Mouse (Mus musculus) neural tube, embryonic 13.5 days (tissue): ENCODE results near the gene Serpina3g. TPM values are rescaled to one million over a fixed set of nuclear protein-coding genes. Genes with fewer than 3 reads are reported as not detected.
A peak's percentile ranks its signal among the peaks of the same experiment; 100 is the strongest.
"Not testable (repeated sequence)": the region's sequence is repeated elsewhere in the genome, so short reads cannot be mapped to it uniquely, and the experiment has no call there.

Experiments used
- ATAC-seq: fragments of 200-750 bp; cut with Nextera tagmentation; 2 replicates; pipeline ENCODE4 v1.8.0; 2017; ENCODE audit warnings: low read depth, mild to moderate bottlenecking, moderate TSS enrichment, moderate library complexity
- H3K27ac ChIP-seq: fragments of 300-500 bp; sonication (generic); replicated peaks from 2 replicates; pipeline ENCODE4 v1.5.1; 2015; ENCODE audit warnings: moderate library complexity, mild to moderate bottlenecking, inconsistent platforms
- H3K27me3 ChIP-seq: fragments of 300-500 bp; sonication (generic); 2 replicates; pipeline ENCODE4 v1.6.1; 2015; ENCODE audit warnings: mild to moderate bottlenecking, inconsistent platforms
- H3K36me3 ChIP-seq: fragments of 300-500 bp; sonication (generic); 2 replicates; pipeline ENCODE4 v1.6.1; 2015; ENCODE audit warnings: mild to moderate bottlenecking, inconsistent platforms
- H3K4me1 ChIP-seq: fragments of 300-500 bp; sonication (generic); replicated peaks from 2 replicates; pipeline ENCODE4 v1.6.1; 2015; ENCODE audit warnings: inconsistent platforms
- H3K4me2 ChIP-seq: fragments of 300-500 bp; sonication (generic); 2 replicates; pipeline ENCODE4 v1.6.1; 2015; ENCODE audit warnings: inconsistent platforms, mild to moderate bottlenecking, moderate library complexity
- H3K4me3 ChIP-seq: fragments of 300-500 bp; sonication (generic); 2 replicates; pipeline ENCODE4 v1.5.1; 2015; ENCODE audit warnings: mild to moderate bottlenecking, inconsistent platforms
- H3K9ac ChIP-seq: fragments of 300-500 bp; sonication (generic); 2 replicates; pipeline ENCODE4 v1.6.1; 2015; ENCODE audit warnings: moderate library complexity, mild to moderate bottlenecking, inconsistent platforms
- H3K9me3 ChIP-seq: fragments of 300-500 bp; sonication (generic); 2 replicates; pipeline ENCODE4 v1.6.1; 2016; ENCODE audit warnings: inconsistent platforms
- WGBS: fragments of 180-500 bp; shearing (Covaris S2); methylation state at CpG from one replicate; pipeline ENCODE4 v1.1.7; 2015; 5-methylcytosine and 5-hydroxymethylcytosine counted together
- polyA plus RNA-seq: library from polyadenylated mRNA; unstranded; fragments of >200 nt; fragmentation: Nextera tagmentation; extraction: Ambion mirVana; gene quantifications from 2 replicates; pipeline ENCODE4 v1.2.1, GENCODE M21; 2015

Gene Serpina3g
- polyA plus RNA-seq, 1 experiment from 2014 or later, result 6.5 TPM

- WGBS, result 81% methylated on average over 1 of the region's 1 CpGs
- H3K9ac ChIP-seq, result not testable (repeated sequence)
Observed at GRCm38 (mm10) chr12:104238048-104238447, 2.0 kb downstream of the Serpina3g start.

DNA sequence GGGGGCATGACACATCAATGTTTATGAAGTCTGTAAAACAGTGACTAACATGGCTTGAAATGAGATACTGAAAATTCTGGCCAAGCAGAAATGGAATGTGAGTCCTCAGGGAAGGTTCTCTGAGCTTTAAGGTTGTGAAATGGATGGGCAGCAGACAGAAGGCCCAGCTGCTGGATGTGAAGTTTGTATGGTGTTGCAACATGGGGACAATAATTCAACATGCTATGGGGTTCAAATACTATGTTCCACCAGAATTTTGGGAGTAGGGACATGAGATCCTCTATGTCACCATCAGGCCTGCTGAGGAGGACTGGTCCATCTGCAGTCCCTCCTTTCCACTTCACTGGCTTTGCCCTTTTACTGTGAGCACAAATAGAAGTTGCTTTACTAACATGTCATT, 7.3 kb downstream of the Serpina3g start:
- Histone ChIP-seq H3K9me3 (no peaks in the 10 kb centered on the region), H3K36me3 (no peaks in the 10 kb centered on the region), H3K4me3 (no peak overlapping the region), H3K27ac (no peak overlapping the region), H3K4me1 (peaks cover 16% of the 10 kb centered on the region), H3K4me2 (no peak overlapping the region), H3K27me3 (no peaks in the 10 kb centered on the region), H3K9ac (no peak overlapping the region)
- ATAC-seq, result no peak

More at GRCm38 (mm10) chr12:104238048-104238447, 2.0 kb downstream of the Serpina3g start:
- not testable (repeated sequence) for H3K36me3 ChIP-seq, ATAC-seq, H3K27ac ChIP-seq, H3K4me3 ChIP-seq, H3K4me2 ChIP-seq, H3K27me3 ChIP-seq, H3K9me3 ChIP-seq, H3K4me1 ChIP-seq

- WGBS, result 81% methylated on average over 1 of the region's 1 CpGs
Observed at GRCm38 (mm10) chr12:104245092-104245491, 9.0 kb downstream of the Serpina3g start.

DNA sequence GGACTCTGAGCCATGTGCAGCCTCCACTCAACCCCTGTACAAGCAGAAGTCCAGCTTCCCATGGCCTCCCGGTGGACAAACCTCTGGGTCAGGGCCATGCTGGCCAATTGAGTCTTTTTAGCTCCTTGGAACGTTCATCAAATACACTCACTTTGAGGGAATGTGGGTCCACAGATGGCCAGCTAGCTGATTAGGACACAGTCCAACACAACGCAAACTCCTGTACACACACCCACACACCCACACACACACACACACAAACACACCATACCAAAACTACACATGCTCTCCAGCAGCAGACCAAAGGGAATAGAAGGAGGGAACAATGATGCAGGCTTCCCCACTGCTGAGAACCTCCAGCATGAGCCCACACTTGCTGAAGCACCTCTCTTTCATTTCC, 9.6 kb downstream of the Serpina3g start:
- 72% methylated on average over 3 of the region's 3 CpGs for WGBS
- Histone ChIP-seq H3K4me2 (no peak overlapping the region), H3K4me1 (peaks cover 18% of the 10 kb centered on the region), H3K9me3 (no peaks in the 10 kb centered on the region), H3K27me3 (no peaks in the 10 kb centered on the region), H3K4me3 (no peak overlapping the region), H3K9ac (no peak overlapping the region), H3K27ac (no peak overlapping the region), H3K36me3 (no peaks in the 10 kb centered on the region)
- no peak for ATAC-seq

More at GRCm38 (mm10) chr12:104245092-104245491, 9.0 kb downstream of the Serpina3g start:
- no peaks in the 10 kb centered on the region for H3K27me3 ChIP-seq
- H3K4me3 ChIP-seq, result no peak overlapping the region
- no peak overlapping the region for H3K27ac ChIP-seq
- H3K9ac ChIP-seq, result no peak overlapping the region
- H3K4me2 ChIP-seq, result no peak overlapping the region
- ATAC-seq, result no peak
- H3K36me3 ChIP-seq, result no peaks in the 10 kb centered on the region
- H3K4me1 ChIP-seq, result peaks cover 18% of the 10 kb centered on the region
- no peaks in the 10 kb centered on the region for H3K9me3 ChIP-seq

GRCm38 (mm10) chr12:104247553-104248002, 11.5 kb downstream of the Serpina3g start:
- Histone ChIP-seq H3K27ac (peak overlapping the region; percentile 65), H3K9me3 (no peaks in the 10 kb centered on the region), H3K4me1 (peaks cover 18% of the 10 kb centered on the region), H3K4me2 (no peak overlapping the region), H3K9ac (no peak overlapping the region; the same call in 1 of the 2 replicates), H3K36me3 (no peaks in the 10 kb centered on the region), H3K4me3 (no peak overlapping the region), H3K27me3 (no peaks in the 10 kb centered on the region)
- ATAC-seq, result peak; percentile 82

- 63% methylated on average over 3 of the region's 3 CpGs for whole genome bisulfite sequencing
- H3K27ac ChIP-seq, result peak overlapping the region; percentile 65
Observed at GRCm38 (mm10) chr12:104248231-104248630, 12.2 kb downstream of the Serpina3g start.

GRCm38 (mm10) chr12:104261041-104261440, 25.0 kb downstream of the Serpina3g start:
- WGBS, result 44% methylated on average over 3 of the region's 3 CpGs
- no peaks in the 10 kb centered on the region for H3K9me3 ChIP-seq
- no peaks in the 10 kb centered on the region for H3K4me1 ChIP-seq
- no peak for ATAC-seq
- no peak overlapping the region for H3K4me2 ChIP-seq
- no peak overlapping the region for H3K4me3 ChIP-seq
- H3K27me3 ChIP-seq, result no peaks in the 10 kb centered on the region
- H3K36me3 ChIP-seq, result no peaks in the 10 kb centered on the region
- no peak overlapping the region for H3K27ac ChIP-seq
- H3K9ac ChIP-seq, result no peak overlapping the region

More at GRCm38 (mm10) chr12:104248231-104248630, 12.2 kb downstream of the Serpina3g start:
- Histone ChIP-seq H3K27me3 (no peaks in the 10 kb centered on the region), H3K36me3 (no peaks in the 10 kb centered on the region), H3K9ac (no peak overlapping the region; the same call in 1 of the 2 replicates), H3K9me3 (no peaks in the 10 kb centered on the region), H3K4me3 (no peak overlapping the region), H3K4me2 (no peak overlapping the region), H3K4me1 (peaks cover 18% of the 10 kb centered on the region)
- peak; percentile 13; the same call in 1 of the 2 replicates for ATAC-seq

- Histone ChIP-seq H3K27me3 (no peaks in the 10 kb centered on the region), H3K4me3 (no peak within 1 kb of the TSS), H3K4me1 (no peaks in the 10 kb centered on the region), H3K9ac (no peak within 1 kb of the TSS), H3K9me3 (no peaks in the 10 kb centered on the region), H3K27ac (no peak within 1 kb of the TSS), H3K4me2 (no peak within 1 kb of the TSS), H3K36me3 (no peaks in the 10 kb centered on the region)
- no peak for ATAC-seq
Observed at GRCm38 (mm10) chr12:104262863-104263262, 26.8 kb downstream of the Serpina3g start, which contains the start of gene Serpina3i. Serpina3i (plus strand) TSS chr12:104263122.

GRCm38 (mm10) chr12:104266374-104266773, 30.3 kb downstream of the Serpina3g start:
- no peaks in the 10 kb centered on the region for H3K36me3 ChIP-seq
- 83% methylated on average over 3 of the region's 3 CpGs for WGBS
- no peak overlapping the region for H3K4me2 ChIP-seq
- H3K9ac ChIP-seq, result no peak overlapping the region
- no peaks in the 10 kb centered on the region for H3K9me3 ChIP-seq
- H3K27ac ChIP-seq, result no peak overlapping the region
- no peak for ATAC-seq
- no peak overlapping the region for H3K4me3 ChIP-seq
- H3K4me1 ChIP-seq, result no peaks in the 10 kb centered on the region
- H3K27me3 ChIP-seq, result no peaks in the 10 kb centered on the region

GRCm38 (mm10) chr12:104278216-104279055, 42.4 kb downstream of the Serpina3g start:
- ATAC-seq, result no peak
- no peaks in the 10 kb centered on the region for H3K36me3 ChIP-seq
- H3K27me3 ChIP-seq, result no peaks in the 10 kb centered on the region
- H3K9me3 ChIP-seq, result no peaks in the 10 kb centered on the region
- no peak overlapping the region for H3K4me2 ChIP-seq
- peaks cover 9% of the 10 kb centered on the region; the same call in 1 of the 2 replicates for H3K4me1 ChIP-seq
- H3K9ac ChIP-seq, result no peak overlapping the region
- 75% methylated on average over 18 of the region's 18 CpGs for WGBS
- H3K4me3 ChIP-seq, result no peak overlapping the region
- no peak overlapping the region for H3K27ac ChIP-seq

DNA sequence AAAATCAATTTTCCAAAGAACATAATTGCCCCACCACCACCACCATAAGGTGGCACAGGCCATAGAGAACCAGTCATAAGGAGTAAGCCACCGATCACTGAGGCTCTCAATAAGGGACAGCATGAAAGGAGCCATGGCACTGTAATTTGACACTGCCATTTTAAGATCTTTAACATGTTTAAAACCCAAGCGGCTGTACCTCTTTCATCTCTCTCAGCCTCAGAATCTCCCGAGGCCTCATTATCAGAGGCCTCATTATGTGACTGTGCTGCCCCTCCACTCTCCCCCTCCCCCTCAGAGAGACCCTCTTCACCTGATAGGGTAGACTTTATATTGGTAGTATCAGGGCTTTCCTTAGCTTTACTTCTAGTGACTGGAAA, 43.0 kb downstream of the Serpina3g start:
- ATAC-seq, result no peak
- Histone ChIP-seq H3K9ac (no peak overlapping the region), H3K36me3 (no peaks in the 10 kb centered on the region), H3K4me2 (no peak overlapping the region), H3K27ac (no peak overlapping the region), H3K27me3 (no peaks in the 10 kb centered on the region), H3K4me1 (peaks cover 9% of the 10 kb centered on the region; the same call in 1 of the 2 replicates), H3K9me3 (no peaks in the 10 kb centered on the region), H3K4me3 (no peak overlapping the region)
- WGBS, result 7% methylated on average over 3 of the region's 3 CpGs

GRCm38 (mm10) chr12:104283380-104283779, 47.3 kb downstream of the Serpina3g start:
- Histone ChIP-seq H3K36me3 (no peaks in the 10 kb centered on the region), H3K9ac (no peak overlapping the region), H3K4me1 (peaks cover 9% of the 10 kb centered on the region; the same call in 1 of the 2 replicates), H3K27me3 (no peaks in the 10 kb centered on the region), H3K4me2 (no peak overlapping the region), H3K27ac (no peak overlapping the region), H3K4me3 (no peak overlapping the region), H3K9me3 (no peaks in the 10 kb centered on the region)
- WGBS, result 92% methylated on average over 11 of the region's 11 CpGs
- no peak for ATAC-seq
